Mouse (Mus musculus): Measurements from ENCODE around the gene 2010300C02Rik. TPM values are rescaled to one million over a fixed set of nuclear protein-coding genes. Genes with fewer than 3 reads are reported as not detected.
A peak's percentile ranks its signal among the peaks of the same experiment; 100 is the strongest.

The 2010300C02Rik gene
- polyA plus RNA-seq, 1 experiment from 2014 or later, result 1.9 TPM

GRCm38 (mm10) chr1:37698852-37699439, 20.9 kb downstream of the 2010300C02Rik start:
- H3K4me1 ChIP-seq (ENCODE audit: control insufficient read depth, insufficient read depth, low read length), result peaks cover 7% of the 10 kb centered on the region; the same call in 1 of the 2 replicates
- DNase-seq, result no peak
- no peak overlapping the region for H3K9ac ChIP-seq (replicated peaks; ENCODE audit: low read length)
- 64% methylated on average over 5 of the region's 5 CpGs for WGBS
- H3K27me3 ChIP-seq (ENCODE audit: control insufficient read depth, insufficient read depth, low read length), result no peaks in the 10 kb centered on the region
- no peaks in the 10 kb centered on the region for H3K36me3 ChIP-seq (ENCODE audit: control insufficient read depth, insufficient read depth, low read length)
- no peaks in the 10 kb centered on the region for H3K9me3 ChIP-seq (ENCODE audit: control insufficient read depth, low read length)
- H3K27ac ChIP-seq (replicated peaks; ENCODE audit: low read depth, low read length), result no peak overlapping the region
- ATAC-seq (ENCODE audit: low FRiP score, low TSS enrichment), result no peak
- no peak overlapping the region for H3K4me3 ChIP-seq (replicated peaks; ENCODE audit: low read depth, low read length)
- no peak overlapping the region for H3K4me2 ChIP-seq (ENCODE audit: low read length)

DNA sequence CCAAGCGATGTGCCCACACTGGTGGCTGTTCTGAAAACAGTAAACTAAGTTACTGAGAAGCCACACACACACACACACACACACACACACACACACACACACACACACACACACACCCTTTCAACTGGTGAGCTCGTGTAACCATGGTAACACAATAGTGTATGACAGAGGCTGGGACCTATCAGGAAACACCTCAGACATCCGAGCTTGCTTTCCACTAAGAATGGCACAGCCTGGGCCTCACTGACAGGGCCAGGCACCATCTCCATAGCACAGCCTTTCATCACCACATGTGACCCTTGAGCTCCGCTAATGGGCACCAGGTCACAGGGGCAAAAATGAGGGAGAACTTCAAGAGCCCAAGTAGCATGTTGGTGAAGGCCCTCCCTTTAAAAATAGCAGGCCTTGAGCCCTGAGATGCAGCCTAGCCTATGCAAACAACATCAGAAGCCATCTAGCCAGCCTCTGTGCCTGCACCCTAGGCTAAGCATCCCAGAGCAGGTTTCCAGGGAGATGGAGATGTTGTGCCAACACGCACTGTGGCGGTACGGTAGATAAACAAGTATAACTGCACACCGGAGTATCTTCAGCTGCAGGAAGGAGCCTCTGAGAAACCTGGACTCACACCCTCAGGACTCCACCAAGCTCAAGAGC, 21.6 kb downstream of the 2010300C02Rik start:
- no peaks in the 10 kb centered on the region for H3K36me3 ChIP-seq (ENCODE audit: control insufficient read depth, insufficient read depth, low read length)
- H3K27ac ChIP-seq (replicated peaks; ENCODE audit: low read depth, low read length), result no peak overlapping the region
- peak; percentile 40; the same call in 1 of the 2 replicates for ATAC-seq (ENCODE audit: low FRiP score, low TSS enrichment)
- DNase-seq, result peak; percentile 54
- H3K9me3 ChIP-seq (ENCODE audit: control insufficient read depth, low read length), result no peaks in the 10 kb centered on the region
- H3K4me3 ChIP-seq (replicated peaks; ENCODE audit: low read depth, low read length), result no peak overlapping the region
- H3K9ac ChIP-seq (replicated peaks; ENCODE audit: low read length), result no peak overlapping the region
- H3K27me3 ChIP-seq (ENCODE audit: control insufficient read depth, insufficient read depth, low read length), result no peaks in the 10 kb centered on the region
- 73% methylated on average over 8 of the region's 8 CpGs for WGBS
- peaks cover 7% of the 10 kb centered on the region; the same call in 1 of the 2 replicates for H3K4me1 ChIP-seq (ENCODE audit: control insufficient read depth, insufficient read depth, low read length)
- H3K4me2 ChIP-seq (ENCODE audit: low read length), result no peak overlapping the region

GRCm38 (mm10) chr1:37696918-37697317, 23.0 kb downstream of the 2010300C02Rik start:
- no peak overlapping the region for H3K27ac ChIP-seq (replicated peaks; ENCODE audit: low read depth, low read length)
- no peaks in the 10 kb centered on the region for H3K27me3 ChIP-seq (ENCODE audit: control insufficient read depth, insufficient read depth, low read length)
- H3K4me3 ChIP-seq (replicated peaks; ENCODE audit: low read depth, low read length), result no peak overlapping the region
- ATAC-seq (ENCODE audit: low FRiP score, low TSS enrichment) (no peak), DNase-seq (no peak)
- no peak overlapping the region for H3K9ac ChIP-seq (replicated peaks; ENCODE audit: low read length)
- WGBS, result 85% methylated on average over 3 of the region's 3 CpGs
- no peak overlapping the region for H3K4me2 ChIP-seq (ENCODE audit: low read length)
- peaks cover 7% of the 10 kb centered on the region; the same call in 1 of the 2 replicates for H3K4me1 ChIP-seq (ENCODE audit: control insufficient read depth, insufficient read depth, low read length)
- H3K36me3 ChIP-seq (ENCODE audit: control insufficient read depth, insufficient read depth, low read length), result no peaks in the 10 kb centered on the region
- no peaks in the 10 kb centered on the region for H3K9me3 ChIP-seq (ENCODE audit: control insufficient read depth, low read length)

- no peak for DNase-seq
Observed at GRCm38 (mm10) chr1:37695732-37696131, 24.2 kb downstream of the 2010300C02Rik start.

GRCm38 (mm10) chr1:37694417-37694816, 25.5 kb downstream of the 2010300C02Rik start:
- Histone ChIP-seq H3K36me3 (ENCODE audit: control insufficient read depth, insufficient read depth, low read length) (no peaks in the 10 kb centered on the region), H3K4me1 (ENCODE audit: control insufficient read depth, insufficient read depth, low read length) (peaks cover 7% of the 10 kb centered on the region; the same call in 1 of the 2 replicates), H3K4me3 (replicated peaks; ENCODE audit: low read depth, low read length) (no peak overlapping the region), H3K4me2 (ENCODE audit: low read length) (no peak overlapping the region), H3K9ac (replicated peaks; ENCODE audit: low read length) (no peak overlapping the region), H3K27ac (replicated peaks; ENCODE audit: low read depth, low read length) (no peak overlapping the region), H3K27me3 (ENCODE audit: control insufficient read depth, insufficient read depth, low read length) (no peaks in the 10 kb centered on the region), H3K9me3 (ENCODE audit: control insufficient read depth, low read length) (no peaks in the 10 kb centered on the region)
- 30% methylated on average over 8 of the region's 8 CpGs for WGBS
- DNase-seq (no peak), ATAC-seq (ENCODE audit: low FRiP score, low TSS enrichment) (no peak)

More at GRCm38 (mm10) chr1:37695732-37696131, 24.2 kb downstream of the 2010300C02Rik start:
- H3K27me3 ChIP-seq (ENCODE audit: control insufficient read depth, insufficient read depth, low read length), result no peaks in the 10 kb centered on the region
- H3K9ac ChIP-seq (replicated peaks; ENCODE audit: low read length), result no peak overlapping the region
- no peak overlapping the region for H3K27ac ChIP-seq (replicated peaks; ENCODE audit: low read depth, low read length)
- no peak for ATAC-seq (ENCODE audit: low FRiP score, low TSS enrichment)
- no peaks in the 10 kb centered on the region for H3K36me3 ChIP-seq (ENCODE audit: control insufficient read depth, insufficient read depth, low read length)
- no peaks in the 10 kb centered on the region for H3K9me3 ChIP-seq (ENCODE audit: control insufficient read depth, low read length)
- peaks cover 7% of the 10 kb centered on the region; the same call in 1 of the 2 replicates for H3K4me1 ChIP-seq (ENCODE audit: control insufficient read depth, insufficient read depth, low read length)
- no peak overlapping the region for H3K4me2 ChIP-seq (ENCODE audit: low read length)
- H3K4me3 ChIP-seq (replicated peaks; ENCODE audit: low read depth, low read length), result no peak overlapping the region
- WGBS, result 90% methylated on average over 9 of the region's 9 CpGs

GRCm38 (mm10) chr1:37691179-37691578, 28.7 kb downstream of the 2010300C02Rik start:
- H3K4me3 ChIP-seq (replicated peaks; ENCODE audit: low read depth, low read length), result no peak overlapping the region
- no peaks in the 10 kb centered on the region for H3K36me3 ChIP-seq (ENCODE audit: control insufficient read depth, insufficient read depth, low read length)
- H3K9ac ChIP-seq (replicated peaks; ENCODE audit: low read length), result no peak overlapping the region
- no peak overlapping the region for H3K27ac ChIP-seq (replicated peaks; ENCODE audit: low read depth, low read length)
- no peaks in the 10 kb centered on the region for H3K27me3 ChIP-seq (ENCODE audit: control insufficient read depth, insufficient read depth, low read length)
- 0 out of 2 replicates have a peak, but pooled peaks cover 7% of the 10 kb centered on the region for H3K4me1 ChIP-seq (ENCODE audit: control insufficient read depth, insufficient read depth, low read length)
- H3K9me3 ChIP-seq (ENCODE audit: control insufficient read depth, low read length), result no peaks in the 10 kb centered on the region
- WGBS, result 49% methylated on average over 8 of the region's 8 CpGs
- no peak for ATAC-seq (ENCODE audit: low FRiP score, low TSS enrichment)
- DNase-seq, result no peak
- no peak overlapping the region for H3K4me2 ChIP-seq (ENCODE audit: low read length)

DNA sequence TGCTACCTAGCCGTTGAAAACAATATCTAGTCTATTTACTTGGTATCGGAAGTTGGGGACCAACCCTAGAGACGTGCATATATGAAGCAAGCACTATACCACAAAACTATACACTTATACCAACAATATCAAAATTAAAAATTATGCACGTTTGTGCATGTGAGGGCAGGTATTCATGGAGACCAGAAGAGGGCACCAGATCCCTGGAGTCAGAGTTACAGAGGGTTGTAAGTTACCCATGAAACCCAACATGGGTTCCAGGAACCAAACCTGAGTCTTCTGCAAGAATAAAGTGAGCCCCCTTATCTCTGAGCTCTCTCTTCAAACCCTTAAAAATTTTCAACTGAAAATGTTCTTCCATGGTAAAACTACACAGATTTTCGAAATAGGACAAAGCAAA, 29.2 kb downstream of the 2010300C02Rik start:
- 82% methylated on average over 5 of the region's 5 CpGs for WGBS
- H3K4me3 ChIP-seq (replicated peaks; ENCODE audit: low read depth, low read length), result no peak overlapping the region
- 0 out of 2 replicates have a peak, but pooled peaks cover 7% of the 10 kb centered on the region for H3K4me1 ChIP-seq (ENCODE audit: control insufficient read depth, insufficient read depth, low read length)
- H3K36me3 ChIP-seq (ENCODE audit: control insufficient read depth, insufficient read depth, low read length), result no peaks in the 10 kb centered on the region
- no peak overlapping the region for H3K27ac ChIP-seq (replicated peaks; ENCODE audit: low read depth, low read length)
- H3K27me3 ChIP-seq (ENCODE audit: control insufficient read depth, insufficient read depth, low read length), result no peaks in the 10 kb centered on the region
- H3K4me2 ChIP-seq (ENCODE audit: low read length), result no peak overlapping the region
- ATAC-seq (ENCODE audit: low FRiP score, low TSS enrichment) (no peak), DNase-seq (no peak)
- H3K9ac ChIP-seq (replicated peaks; ENCODE audit: low read length), result no peak overlapping the region
- H3K9me3 ChIP-seq (ENCODE audit: control insufficient read depth, low read length), result no peaks in the 10 kb centered on the region

DNA sequence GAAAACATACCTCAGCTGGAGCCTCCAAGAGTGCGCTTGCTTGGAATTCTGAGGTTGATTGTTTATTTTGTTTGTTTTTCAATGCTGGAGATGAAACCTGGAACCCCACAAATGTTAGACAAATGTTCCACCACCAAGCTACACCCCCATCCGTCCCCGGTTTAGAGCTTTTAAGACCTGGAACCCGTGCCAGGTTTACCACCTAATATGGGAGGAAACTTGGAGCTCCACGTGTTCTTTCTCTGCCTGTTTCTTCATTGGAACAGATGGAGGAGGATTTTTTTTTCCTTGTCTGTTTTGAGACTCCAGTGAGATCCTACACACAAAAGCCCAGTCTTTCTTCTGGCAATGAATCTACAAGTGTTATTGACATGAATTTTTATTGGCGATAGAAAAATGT, 30.2 kb downstream of the 2010300C02Rik start:
- no peak overlapping the region for H3K9ac ChIP-seq (replicated peaks; ENCODE audit: low read length)
- no peaks in the 10 kb centered on the region for H3K27me3 ChIP-seq (ENCODE audit: control insufficient read depth, insufficient read depth, low read length)
- H3K4me1 ChIP-seq (ENCODE audit: control insufficient read depth, insufficient read depth, low read length), result 0 out of 2 replicates have a peak, but pooled peaks cover 7% of the 10 kb centered on the region
- DNase-seq (no peak), ATAC-seq (ENCODE audit: low FRiP score, low TSS enrichment) (no peak)
- no peaks in the 10 kb centered on the region for H3K36me3 ChIP-seq (ENCODE audit: control insufficient read depth, insufficient read depth, low read length)
- H3K9me3 ChIP-seq (ENCODE audit: control insufficient read depth, low read length), result no peaks in the 10 kb centered on the region
- no peak overlapping the region for H3K4me3 ChIP-seq (replicated peaks; ENCODE audit: low read depth, low read length)
- no peak overlapping the region for H3K27ac ChIP-seq (replicated peaks; ENCODE audit: low read depth, low read length)
- 87% methylated on average over 6 of the region's 6 CpGs for WGBS
- no peak overlapping the region for H3K4me2 ChIP-seq (ENCODE audit: low read length)

GRCm38 (mm10) chr1:37688351-37688750, 31.5 kb downstream of the 2010300C02Rik start:
- no peak overlapping the region for H3K4me3 ChIP-seq (replicated peaks; ENCODE audit: low read depth, low read length)
- H3K36me3 ChIP-seq (ENCODE audit: control insufficient read depth, insufficient read depth, low read length), result no peaks in the 10 kb centered on the region
- DNase-seq, result no peak
- H3K9me3 ChIP-seq (ENCODE audit: control insufficient read depth, low read length), result no peaks in the 10 kb centered on the region
- no peak overlapping the region for H3K9ac ChIP-seq (replicated peaks; ENCODE audit: low read length)
- no peak overlapping the region for H3K4me2 ChIP-seq (ENCODE audit: low read length)
- WGBS, result 67% methylated on average over 8 of the region's 8 CpGs
- 0 out of 2 replicates have a peak, but pooled peaks cover 4% of the 10 kb centered on the region for H3K4me1 ChIP-seq (ENCODE audit: control insufficient read depth, insufficient read depth, low read length)
- H3K27me3 ChIP-seq (ENCODE audit: control insufficient read depth, insufficient read depth, low read length), result no peaks in the 10 kb centered on the region
- no peak for ATAC-seq (ENCODE audit: low FRiP score, low TSS enrichment)
- no peak overlapping the region for H3K27ac ChIP-seq (replicated peaks; ENCODE audit: low read depth, low read length)
